Mouse (Mus musculus) embryonic facial prominence, embryonic 10.5 days (tissue): Measurements from ENCODE around the gene Camta1. TPM values are rescaled to one million over a fixed set of nuclear protein-coding genes. Genes with fewer than 3 reads are reported as not detected.

ENCODE experiments used
- DNase-seq: peaks from one replicate; pipeline ENCODE4 v3.0.0-alpha.2; 2017; ENCODE audit warnings: low spot score
- H3K27ac ChIP-seq: fragments of 300-500 bp; sonication (generic); replicated peaks from 2 replicates; pipeline ENCODE4 v1.5.1; 2016; ENCODE audit warnings: mild to moderate bottlenecking
- H3K27me3 ChIP-seq: fragments of 300-500 bp; sonication (generic); replicated peaks from 2 replicates; pipeline ENCODE4 v1.6.1; 2016; ENCODE audit warnings: low read depth, mild to moderate bottlenecking; ENCODE audit not compliant: poor library complexity, severe bottlenecking
- H3K36me3 ChIP-seq: fragments of 300-500 bp; sonication (generic); replicated peaks from 2 replicates; pipeline ENCODE4 v1.6.1; 2016; ENCODE audit warnings: mild to moderate bottlenecking, moderate library complexity
- H3K4me1 ChIP-seq: fragments of 300-500 bp; sonication (generic); 2 replicates; pipeline ENCODE4 v1.6.1; 2016
- H3K4me3 ChIP-seq: fragments of 300-500 bp; sonication (generic); 2 replicates; pipeline ENCODE4 v1.5.1; 2016; ENCODE audit warnings: mild to moderate bottlenecking, moderate library complexity
- H3K9me3 ChIP-seq: fragments of 300-500 bp; sonication (generic); 2 replicates; pipeline ENCODE4 v1.6.1; 2016; ENCODE audit warnings: mild to moderate bottlenecking
- WGBS: fragments of 180-500 bp; shearing (Covaris S2); methylation state at CpG from one replicate; pipeline ENCODE4 v1.1.7; 2016; 5-methylcytosine and 5-hydroxymethylcytosine counted together
- polyA plus RNA-seq: library from polyadenylated mRNA; unstranded; fragments of >200 nt; fragmentation: Nextera tagmentation; extraction: Ambion mirVana; gene quantifications from 2 replicates; pipeline ENCODE4 v1.2.1, GENCODE M21; 2016

Gene Camta1
- polyA plus RNA-seq, 1 experiment from 2014 or later: 110 TPM

- WGBS: 83% methylated on average over 4 of the region's 4 CpGs
These were observed 509.4 kb downstream of the Camta1 start for GRCm38 (mm10) chr4:151352249-151352648.

GRCm38 (mm10) chr4:151351757-151352156 is 509.9 kb downstream of the Camta1 start:
- Histone ChIP-seq H3K4me3 (no peak overlapping the region), H3K36me3 (no peaks in the 10 kb centered on the region), H3K9me3 (no peaks in the 10 kb centered on the region), H3K27me3 (0 out of 2 replicates have a peak, but pooled peaks cover 7% of the 10 kb centered on the region), H3K4me1 (peaks cover 21% of the 10 kb centered on the region), H3K27ac (no peak overlapping the region)
- no peak for DNase-seq
- 68% methylated on average over 12 of the region's 12 CpGs for WGBS

More at GRCm38 (mm10) chr4:151352249-151352648, 509.4 kb downstream of the Camta1 start:
- no peaks in the 10 kb centered on the region for H3K36me3 ChIP-seq
- H3K27me3 ChIP-seq: 0 out of 2 replicates have a peak, but pooled peaks cover 7% of the 10 kb centered on the region
- no peak overlapping the region for H3K27ac ChIP-seq
- H3K9me3 ChIP-seq: no peaks in the 10 kb centered on the region
- no peak overlapping the region for H3K4me3 ChIP-seq
- H3K4me1 ChIP-seq: peaks cover 21% of the 10 kb centered on the region
- no peak for DNase-seq

GRCm38 (mm10) chr4:151347620-151348019 is 514.1 kb downstream of the Camta1 start:
- Histone ChIP-seq H3K9me3 (no peaks in the 10 kb centered on the region), H3K4me3 (no peak overlapping the region), H3K27ac (no peak overlapping the region), H3K36me3 (no peaks in the 10 kb centered on the region), H3K27me3 (no peaks in the 10 kb centered on the region), H3K4me1 (peaks cover 6% of the 10 kb centered on the region; the same call in 1 of the 2 replicates)
- DNase-seq: no peak
- WGBS: 94% methylated on average over 6 of the region's 6 CpGs

- Histone ChIP-seq H3K27ac (no peak overlapping the region), H3K4me3 (no peak overlapping the region), H3K9me3 (no peaks in the 10 kb centered on the region), H3K27me3 (no peaks in the 10 kb centered on the region), H3K36me3 (no peaks in the 10 kb centered on the region), H3K4me1 (peaks cover 3% of the 10 kb centered on the region; the same call in 1 of the 2 replicates)
- no peak for DNase-seq
- WGBS: 91% methylated on average over 12 of the region's 12 CpGs
These were observed 515.0 kb downstream of the Camta1 start for GRCm38 (mm10) chr4:151346673-151347072.

- H3K27ac ChIP-seq: no peak overlapping the region
- 0 out of 2 replicates have a peak, but pooled peaks cover 3% of the 10 kb centered on the region for H3K4me1 ChIP-seq
- no peak for DNase-seq
- no peaks in the 10 kb centered on the region for H3K36me3 ChIP-seq
- H3K4me3 ChIP-seq: no peak overlapping the region
- 72% methylated on average over 10 of the region's 10 CpGs for WGBS
- no peaks in the 10 kb centered on the region for H3K27me3 ChIP-seq
- no peaks in the 10 kb centered on the region for H3K9me3 ChIP-seq
These were observed 516.9 kb downstream of the Camta1 start for GRCm38 (mm10) chr4:151344811-151345210.

GRCm38 (mm10) chr4:151339421-151339820 is 522.3 kb downstream of the Camta1 start:
- Histone ChIP-seq H3K27ac (no peak overlapping the region), H3K9me3 (no peaks in the 10 kb centered on the region), H3K27me3 (no peaks in the 10 kb centered on the region), H3K4me3 (no peak overlapping the region), H3K36me3 (no peaks in the 10 kb centered on the region), H3K4me1 (peaks cover 8% of the 10 kb centered on the region)
- DNase-seq: no peak
- WGBS: 88% methylated on average over 7 of the region's 7 CpGs

GRCm38 (mm10) chr4:151338931-151339330 is 522.7 kb downstream of the Camta1 start:
- H3K4me3 ChIP-seq: no peak overlapping the region
- no peaks in the 10 kb centered on the region for H3K36me3 ChIP-seq
- DNase-seq: no peak
- H3K27me3 ChIP-seq: no peaks in the 10 kb centered on the region
- peaks cover 8% of the 10 kb centered on the region for H3K4me1 ChIP-seq
- H3K9me3 ChIP-seq: no peaks in the 10 kb centered on the region
- whole genome bisulfite sequencing: 84% methylated on average over 7 of the region's 7 CpGs
- no peak overlapping the region for H3K27ac ChIP-seq

- Histone ChIP-seq H3K36me3 (no peaks in the 10 kb centered on the region), H3K4me1 (peaks cover 8% of the 10 kb centered on the region), H3K4me3 (no peak overlapping the region), H3K27me3 (no peaks in the 10 kb centered on the region), H3K27ac (no peak overlapping the region), H3K9me3 (no peaks in the 10 kb centered on the region)
- 31% methylated on average over 11 of the region's 11 CpGs for WGBS
- DNase-seq: no peak
These were observed 524.1 kb downstream of the Camta1 start for GRCm38 (mm10) chr4:151337543-151337942.

GRCm38 (mm10) chr4:151336413-151336812 is 525.3 kb downstream of the Camta1 start:
- WGBS: 89% methylated on average over 13 of the region's 13 CpGs
- Histone ChIP-seq H3K4me1 (peaks cover 8% of the 10 kb centered on the region), H3K9me3 (no peaks in the 10 kb centered on the region), H3K36me3 (no peaks in the 10 kb centered on the region), H3K27ac (no peak overlapping the region), H3K4me3 (no peak overlapping the region), H3K27me3 (no peaks in the 10 kb centered on the region)
- no peak for DNase-seq

GRCm38 (mm10) chr4:151334951-151335742 is 526.5 kb downstream of the Camta1 start:
- H3K27me3 ChIP-seq: no peaks in the 10 kb centered on the region
- 46% methylated on average over 23 of the region's 23 CpGs for WGBS
- H3K4me3 ChIP-seq: no peak overlapping the region
- no peak overlapping the region for H3K27ac ChIP-seq
- H3K9me3 ChIP-seq: no peaks in the 10 kb centered on the region
- no peaks in the 10 kb centered on the region for H3K36me3 ChIP-seq
- peak; percentile 74 for DNase-seq
- H3K4me1 ChIP-seq: peaks cover 8% of the 10 kb centered on the region

- Histone ChIP-seq H3K9me3 (no peaks in the 10 kb centered on the region), H3K27me3 (no peaks in the 10 kb centered on the region), H3K4me1 (no peaks in the 10 kb centered on the region; the same call in 1 of the 2 replicates), H3K27ac (no peak overlapping the region), H3K4me3 (no peak overlapping the region), H3K36me3 (no peaks in the 10 kb centered on the region)
- 84% methylated on average over 19 of the region's 19 CpGs for WGBS
- no peak for DNase-seq
These were observed 529.4 kb downstream of the Camta1 start for GRCm38 (mm10) chr4:151332074-151332849.

GRCm38 (mm10) chr4:151330983-151331382 is 530.7 kb downstream of the Camta1 start:
- Histone ChIP-seq H3K27ac (no peak overlapping the region), H3K4me3 (no peak overlapping the region), H3K4me1 (no peaks in the 10 kb centered on the region; the same call in 1 of the 2 replicates), H3K27me3 (no peaks in the 10 kb centered on the region), H3K36me3 (no peaks in the 10 kb centered on the region), H3K9me3 (no peaks in the 10 kb centered on the region)
- 62% methylated on average over 8 of the region's 8 CpGs for WGBS
- DNase-seq: no peak
